Mouse (Mus musculus) lung, postnatal 0 days (tissue): ENCODE results near the gene Stx6. TPM values are rescaled to one million over a fixed set of nuclear protein-coding genes. Genes with fewer than 3 reads are reported as not detected.

Experiments
- ATAC-seq: fragments of 200-750 bp; cut with Nextera tagmentation; 2 replicates; pipeline ENCODE4 v1.8.0; 2017; ENCODE audit warnings: moderate library complexity
- DNase-seq: peaks from one replicate; pipeline ENCODE4 v3.0.0-alpha.2; 2016; ENCODE audit warnings: low spot score
- H3K27ac ChIP-seq: fragments of 300-500 bp; sonication (generic); 2 replicates; pipeline ENCODE4 v1.5.1; 2014; ENCODE audit warnings: antibody characterized with exemption, mild to moderate bottlenecking, low read length, mixed read lengths
- H3K27me3 ChIP-seq: fragments of 300-500 bp; sonication (generic); replicated peaks from 2 replicates; pipeline ENCODE4 v1.6.1; 2014; ENCODE audit warnings: low read length, mixed read lengths; ENCODE audit not compliant: insufficient read depth
- H3K36me3 ChIP-seq: fragments of 300-500 bp; sonication (generic); 2 replicates; pipeline ENCODE4 v1.6.1; 2014; ENCODE audit warnings: low read length, mixed read lengths; ENCODE audit not compliant: insufficient read depth
- H3K4me1 ChIP-seq: fragments of 300-500 bp; sonication (generic); 2 replicates; pipeline ENCODE4 v1.6.1; 2014; ENCODE audit warnings: antibody characterized with exemption, low read depth, low read length, mixed read lengths; ENCODE audit not compliant: insufficient read depth
- H3K4me2 ChIP-seq: fragments of 300-500 bp; sonication (generic); replicated peaks from 2 replicates; pipeline ENCODE4 v1.6.1; 2014; ENCODE audit warnings: low read depth, mild to moderate bottlenecking, low read length, moderate library complexity, mixed read lengths
- H3K4me3 ChIP-seq: fragments of 300-500 bp; sonication (generic); 2 replicates; pipeline ENCODE4 v1.5.1; 2014; ENCODE audit warnings: low read depth, low read length
- H3K9ac ChIP-seq: fragments of 300-500 bp; sonication (generic); replicated peaks from 2 replicates; pipeline ENCODE4 v1.6.1; 2014; ENCODE audit warnings: low read depth, mild to moderate bottlenecking
- H3K9me3 ChIP-seq: fragments of 300-500 bp; sonication (generic); 2 replicates; pipeline ENCODE4 v1.6.1; 2016; ENCODE audit warnings: low read length, mixed read lengths
- CTCF ChIP-seq: IDR thresholded peaks from 2 replicates; pipeline ENCODE4 v1.5.1; 2016; ENCODE audit warnings: antibody characterized with exemption, mild to moderate bottlenecking
- EP300 ChIP-seq: IDR thresholded peaks from 2 replicates; pipeline ENCODE4 v1.6.1; 2016; ENCODE audit warnings: antibody characterized with exemption, mild to moderate bottlenecking, control low read depth
- WGBS: fragments of 180-500 bp; shearing (Covaris S2); extraction: QIAGEN DNeasy Blood & Tissue Kit; methylation state at CpG from one replicate; pipeline ENCODE4 v1.1.7; 2014; 5-methylcytosine and 5-hydroxymethylcytosine counted together
- polyA plus RNA-seq: library from polyadenylated mRNA; unstranded; fragments of >200 nt; fragmentation: Nextera tagmentation; extraction: Ambion mirVana; gene quantifications from 2 replicates; pipeline ENCODE4 v1.2.1, GENCODE M21; 2015

Stx6 gene
- polyA plus RNA-seq, 1 experiment from 2014 or later, result 74.3 TPM

DNA sequence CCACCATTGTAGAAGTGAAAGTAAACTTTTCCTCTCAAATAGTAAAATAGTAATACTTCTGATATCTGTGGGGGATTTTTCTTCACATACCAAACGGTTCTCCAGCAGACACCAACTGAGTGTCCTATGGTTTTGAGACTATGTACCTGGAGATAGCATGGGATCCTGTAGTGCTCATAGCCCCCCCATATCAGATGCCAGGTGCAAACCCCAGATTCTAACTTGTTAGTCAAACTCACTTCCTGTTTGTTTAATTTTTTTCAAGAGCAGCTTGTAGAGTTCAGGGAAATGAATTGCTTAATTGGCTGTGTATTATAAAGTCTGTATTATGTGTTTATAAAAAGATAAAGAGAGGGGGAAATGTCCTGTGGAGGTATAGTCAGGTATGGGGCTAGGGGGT is 15.9 kb downstream of the Stx6 start:
- Histone ChIP-seq H3K4me1 (0 out of 2 replicates have a peak, but pooled peaks cover 3% of the 10 kb centered on the region), H3K4me2 (no peak overlapping the region), H3K9me3 (no peaks in the 10 kb centered on the region), H3K27me3 (no peaks in the 10 kb centered on the region), H3K9ac (no peak overlapping the region), H3K36me3 (no peaks in the 10 kb centered on the region; the same call in 1 of the 2 replicates), H3K27ac (no peak overlapping the region), H3K4me3 (no peak overlapping the region)
- TF ChIP-seq EP300, result no peak
- no peak for TF ChIP-seq CTCF
- DNase-seq, result no peak
- WGBS, result 68% methylated on average over 1 of the region's 1 CpGs
- ATAC-seq, result no peak

DNA sequence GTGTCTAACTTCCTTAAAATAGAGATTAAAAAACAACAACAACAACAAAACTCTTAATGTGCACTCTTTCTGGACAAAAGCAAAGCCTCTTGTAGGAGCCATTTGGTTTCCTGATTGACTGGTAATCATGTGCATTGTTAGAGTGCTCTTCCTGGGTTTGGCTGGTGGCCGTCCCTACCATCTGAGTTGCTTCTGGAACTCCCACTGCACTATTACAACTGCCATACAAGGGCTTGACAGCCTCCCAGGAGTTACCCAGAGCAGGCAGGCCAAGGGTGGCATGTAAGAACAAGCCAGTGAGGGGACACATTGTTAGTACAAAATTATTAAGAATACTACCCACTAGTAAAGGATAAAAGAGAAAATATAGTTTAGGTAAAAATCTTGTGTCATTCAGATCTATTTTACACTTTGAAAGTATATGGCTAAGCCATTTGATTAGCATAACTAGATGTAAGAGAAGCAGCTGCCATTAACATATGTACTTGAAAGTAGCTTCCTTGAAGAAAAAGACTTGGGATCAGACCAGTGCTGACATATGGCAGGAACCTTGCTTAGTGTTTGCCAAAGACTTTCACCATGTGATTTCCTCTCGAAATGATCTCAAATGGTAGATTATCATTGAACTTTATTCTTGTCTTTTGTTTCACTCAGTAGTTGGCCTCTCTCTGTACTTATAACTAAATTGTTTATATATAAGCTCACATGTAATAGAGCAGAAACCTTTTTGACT is 19.8 kb downstream of the Stx6 start:
- 77% methylated on average over 2 of the region's 2 CpGs for WGBS

GRCm38 (mm10) chr1:155184191-155184590 is 25.7 kb downstream of the Stx6 start:
- H3K9ac ChIP-seq, result no peak overlapping the region
- no peaks in the 10 kb centered on the region for H3K9me3 ChIP-seq
- no peak for DNase-seq
- TF ChIP-seq EP300 (no peak), CTCF (no peak)
- peaks cover 12% of the 10 kb centered on the region for H3K36me3 ChIP-seq
- H3K4me3 ChIP-seq, result no peak overlapping the region
- WGBS, result 75% methylated on average over 3 of the region's 3 CpGs
- H3K4me2 ChIP-seq, result no peak overlapping the region
- no peak for ATAC-seq
- H3K27me3 ChIP-seq, result no peaks in the 10 kb centered on the region
- no peak overlapping the region for H3K27ac ChIP-seq
- no peaks in the 10 kb centered on the region for H3K4me1 ChIP-seq

More for the DNA sequence above, 19.8 kb downstream of the Stx6 start:
- Histone ChIP-seq H3K36me3 (peaks cover 6% of the 10 kb centered on the region), H3K4me1 (no peaks in the 10 kb centered on the region), H3K27ac (no peak overlapping the region), H3K4me3 (no peak overlapping the region), H3K4me2 (no peak overlapping the region), H3K9ac (no peak overlapping the region), H3K9me3 (no peaks in the 10 kb centered on the region), H3K27me3 (no peaks in the 10 kb centered on the region)
- DNase-seq, result no peak
- no peak for ATAC-seq
- TF ChIP-seq EP300 (no peak), CTCF (no peak)

GRCm38 (mm10) chr1:155188656-155189055 is 30.1 kb downstream of the Stx6 start:
- H3K9ac ChIP-seq, result no peak overlapping the region
- no peaks in the 10 kb centered on the region for H3K9me3 ChIP-seq
- H3K36me3 ChIP-seq, result peaks cover 16% of the 10 kb centered on the region
- no peaks in the 10 kb centered on the region for H3K27me3 ChIP-seq
- TF ChIP-seq CTCF, result no peak
- no peak for TF ChIP-seq EP300
- H3K27ac ChIP-seq, result no peak overlapping the region
- no peak overlapping the region for H3K4me2 ChIP-seq
- no peaks in the 10 kb centered on the region for H3K4me1 ChIP-seq
- 91% methylated on average over 4 of the region's 4 CpGs for WGBS
- ATAC-seq (no peak), DNase-seq (no peak)
- H3K4me3 ChIP-seq, result no peak overlapping the region

GRCm38 (mm10) chr1:155191219-155191618 is 32.7 kb downstream of the Stx6 start:
- Histone ChIP-seq H3K27me3 (no peaks in the 10 kb centered on the region), H3K4me2 (no peak overlapping the region), H3K27ac (no peak overlapping the region), H3K9ac (no peak overlapping the region), H3K36me3 (peaks cover 21% of the 10 kb centered on the region), H3K4me1 (no peaks in the 10 kb centered on the region), H3K9me3 (no peaks in the 10 kb centered on the region), H3K4me3 (no peak overlapping the region)
- ATAC-seq, result no peak
- WGBS, result 75% methylated on average over 8 of the region's 8 CpGs
- no peak for DNase-seq
- no peak for TF ChIP-seq CTCF
- no peak for TF ChIP-seq EP300

DNA sequence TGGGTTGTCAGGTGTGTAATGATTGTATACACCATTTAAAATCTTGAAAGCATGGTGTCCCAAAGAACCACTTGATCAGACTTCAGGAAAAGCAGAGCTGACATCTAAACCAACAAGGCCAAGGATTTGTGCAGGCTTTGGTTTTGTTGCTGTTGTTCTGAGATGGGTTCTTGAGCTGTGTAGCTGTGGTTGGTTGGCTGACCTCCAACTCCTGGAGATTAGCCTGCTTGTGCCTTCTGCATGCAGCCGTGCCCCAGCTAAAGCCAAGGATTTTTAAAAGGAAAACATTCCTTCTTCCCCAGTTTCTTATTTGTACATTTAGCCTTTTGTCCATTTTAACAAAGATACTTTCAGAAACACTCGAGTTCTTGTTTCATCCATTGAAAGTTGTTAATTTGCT is 33.2 kb downstream of the Stx6 start:
- no peaks in the 10 kb centered on the region for H3K9me3 ChIP-seq
- no peak for TF ChIP-seq CTCF
- TF ChIP-seq EP300, result no peak
- H3K4me1 ChIP-seq, result no peaks in the 10 kb centered on the region
- no peak overlapping the region for H3K27ac ChIP-seq
- DNase-seq (no peak), ATAC-seq (no peak)
- H3K4me2 ChIP-seq, result no peak overlapping the region
- peaks cover 21% of the 10 kb centered on the region for H3K36me3 ChIP-seq
- H3K9ac ChIP-seq, result no peak overlapping the region
- WGBS, result 37% methylated on average over 2 of the region's 2 CpGs
- H3K27me3 ChIP-seq, result no peaks in the 10 kb centered on the region
- no peak overlapping the region for H3K4me3 ChIP-seq
